Mouse (Mus musculus) testis, adult 2 months (tissue): ENCODE data around the gene Mob4.

ENCODE experiments used
- CTCF ChIP-seq: fragments of 200-500 bp; IDR thresholded peaks from 2 replicates; pipeline ENCODE4 v1.5.1; 2012; ENCODE audit warnings: low read depth, mild to moderate bottlenecking, inconsistent platforms, low read length, moderate library complexity; ENCODE audit not compliant: control insufficient read depth, insufficient read depth, insufficient replicate concordance
- POLR2A ChIP-seq: fragments of 200-500 bp; IDR thresholded peaks from 2 replicates; pipeline ENCODE4 v1.6.1; 2012; ENCODE audit warnings: low read depth, mild to moderate bottlenecking, inconsistent platforms, low read length, moderate library complexity; ENCODE audit not compliant: control insufficient read depth

DNA sequence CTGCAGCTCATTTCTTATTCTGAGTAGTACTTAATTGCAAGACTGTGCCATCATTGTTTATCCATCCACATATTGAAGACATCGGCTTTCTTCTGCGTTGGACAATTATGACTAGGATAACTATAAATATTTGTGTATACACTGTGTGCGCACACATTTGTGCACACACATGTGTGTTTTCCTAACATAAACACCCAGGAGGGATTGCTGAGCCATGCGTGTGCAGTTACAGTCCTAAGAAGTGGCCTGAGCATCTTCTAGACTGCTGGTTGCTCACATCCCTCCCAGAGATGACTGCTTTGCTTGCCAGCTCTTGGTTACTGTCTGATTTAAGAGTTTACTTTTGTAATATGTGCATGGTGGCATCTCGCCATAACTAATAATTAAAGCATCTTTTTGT lies 51.4 kb downstream of the Mob4 start:
- TF ChIP-seq POLR2A (no peak), CTCF (no peak)
